Mouse (Mus musculus): ENCODE measurements at regions not wholly inside any gene's neighbourhood (a gene's known extent, or its start where the extent isn't known, plus 50 kb on each side); places are given as distances from the start of the nearest gene placed in this dataset.

GRCm38 (mm10) chr3:52645156-52645555, 371.9 kb downstream of the Cog6 start:
- in situ Hi-C loops (cut with MboI, MseI), result loop anchor here in 1 of 2 experiments (25.0 kb wide), 1 partner anchor 383 kb away; the partner anchor contains the start of gene Foxo1

- in situ Hi-C loops (cut with MboI, MseI), result loop anchor here in 1 of 2 experiments (25.0 kb wide), 1 partner anchor 382 kb away; the partner anchor contains the start of gene Foxo1
Observed at GRCm38 (mm10) chr3:52644178-52645128, 372.6 kb downstream of the Cog6 start.

GRCm38 (mm10) chr3:52643796-52644177, 373.2 kb downstream of the Cog6 start:
- in situ Hi-C loops (cut with MboI, MseI), result loop anchor here in 1 of 2 experiments (25.0 kb wide), 1 partner anchor 381 kb away; the partner anchor contains the start of gene Foxo1

- in situ Hi-C loops (cut with MboI, MseI), result loop anchor here in 1 of 2 experiments (25.0 kb wide), 1 partner anchor 381 kb away; the partner anchor contains the start of gene Foxo1
Observed at GRCm38 (mm10) chr3:52643100-52643551, 373.9 kb downstream of the Cog6 start.

- in situ Hi-C loops (cut with MboI, MseI), result loop anchor here in 1 of 2 experiments (25.0 kb wide), 1 partner anchor 379 kb away; the partner anchor contains the start of gene Foxo1
Observed at GRCm38 (mm10) chr3:52641226-52642181, 373.4 kb downstream of the Foxo1 start.

GRCm38 (mm10) chr3:52640250-52641147, 372.4 kb downstream of the Foxo1 start:
- in situ Hi-C loops (cut with MboI, MseI), result loop anchor here in 1 of 2 experiments (25.0 kb wide), 1 partner anchor 378 kb away; the partner anchor contains the start of gene Foxo1

GRCm38 (mm10) chr3:52638816-52639215, 370.7 kb downstream of the Foxo1 start:
- in situ Hi-C loops (cut with MboI, MseI), result loop anchor here (5.0 to 25.0 kb wide), 4 partner anchors 126 to 377 kb away; partner anchors contain the start of gene Foxo1 (in 2 of the 2)

- in situ Hi-C loops (cut with MboI, MseI), result loop anchor here (5.0 to 25.0 kb wide), 3 partner anchors 130 to 372 kb away; partner anchors contain the start of gene Foxo1 (in 1 of the 2)
Observed at GRCm38 (mm10) chr3:52634353-52634752, 366.2 kb downstream of the Foxo1 start.

- in situ Hi-C loops (cut with MboI, MseI), result loop anchor here (5.0 to 25.0 kb wide), 3 partner anchors 131 to 371 kb away; partner anchors contain the start of gene Foxo1 (in 1 of the 2)
Observed at GRCm38 (mm10) chr3:52633491-52634100, 365.5 kb downstream of the Foxo1 start.

GRCm38 (mm10) chr3:52632635-52633034, 364.5 kb downstream of the Foxo1 start:
- in situ Hi-C loops (cut with MboI, MseI), result loop anchor here (5.0 to 25.0 kb wide), 3 partner anchors 132 to 370 kb away; partner anchors contain the start of gene Foxo1 (in 1 of the 2)

GRCm38 (mm10) chr3:52630209-52630608, 362.1 kb downstream of the Foxo1 start:
- in situ Hi-C loops (cut with MboI, MseI), result loop anchor here (5.0 to 25.0 kb wide), 3 partner anchors 135 to 368 kb away; partner anchors contain the start of gene Foxo1 (in 1 of the 2)

- in situ Hi-C loops (cut with MboI, MseI), result loop anchor here in 1 of 2 experiments (25.0 kb wide), 1 partner anchor 363 kb away; the partner anchor contains the start of gene Foxo1
Observed at GRCm38 (mm10) chr3:52625125-52625524, 357.0 kb downstream of the Foxo1 start.

GRCm38 (mm10) chr3:52622530-52622929, 354.4 kb downstream of the Foxo1 start:
- in situ Hi-C loops (cut with MboI, MseI), result no loop called here

GRCm38 (mm10) chr3:52621936-52622335, 353.8 kb downstream of the Foxo1 start:
- in situ Hi-C loops (cut with MboI, MseI), result no loop called here

GRCm38 (mm10) chr3:52618925-52619224, 350.7 kb downstream of the Foxo1 start:
- in situ Hi-C loops (cut with MboI, MseI), result loop anchor here in 1 of 2 experiments (5.0 kb wide), 1 partner anchor 42 kb away; no protein-coding TSS in a partner anchor

GRCm38 (mm10) chr3:52618212-52618924, 350.2 kb downstream of the Foxo1 start:
- in situ Hi-C loops (cut with MboI, MseI), result loop anchor here in 1 of 2 experiments (5.0 kb wide), 1 partner anchor 41 kb away; no protein-coding TSS in a partner anchor

GRCm38 (mm10) chr3:52617413-52618149, 349.4 kb downstream of the Foxo1 start:
- in situ Hi-C loops (cut with MboI, MseI), result loop anchor here in 1 of 2 experiments (5.0 kb wide), 1 partner anchor 40 kb away; no protein-coding TSS in a partner anchor

- in situ Hi-C loops (cut with MboI, MseI), result no loop called here
Observed at GRCm38 (mm10) chr3:52611881-52612280, 343.7 kb downstream of the Foxo1 start.

Measured in T-helper 17 cell (primary cell).